Mouse (Mus musculus) ES-Bruce4 (cell line): ENCODE results near the gene Ankrd16. TPM values are rescaled to one million over a fixed set of nuclear protein-coding genes. Genes with fewer than 3 reads are reported as not detected.

ENCODE experiments used
- H3K27ac ChIP-seq: 2 replicates; pipeline ENCODE4 v1.5.1; 2012; ENCODE audit warnings: low read length, inconsistent platforms; ENCODE audit not compliant: insufficient read depth
- H3K27me3 ChIP-seq: 2 replicates; pipeline ENCODE4 v1.6.1; 2012; ENCODE audit warnings: mild to moderate bottlenecking, low read length, inconsistent platforms; ENCODE audit not compliant: control insufficient read depth, poor library complexity, insufficient read depth, severe bottlenecking
- H3K36me3 ChIP-seq: 2 replicates; pipeline ENCODE4 v1.6.1; 2012; ENCODE audit warnings: inconsistent platforms, mild to moderate bottlenecking, low read length, moderate library complexity; ENCODE audit not compliant: control insufficient read depth, poor library complexity, insufficient read depth, severe bottlenecking
- H3K4me1 ChIP-seq: one replicate; pipeline ENCODE4 v1.8.1; 2011; ENCODE audit warnings: low read length; ENCODE audit not compliant: control insufficient read depth, insufficient read depth
- H3K4me3 ChIP-seq: 2 replicates; pipeline ENCODE4 v1.5.1; 2011; ENCODE audit warnings: low read depth, mild to moderate bottlenecking, low read length
- H3K9ac ChIP-seq: 2 replicates; pipeline ENCODE4 v1.6.1; 2012; ENCODE audit warnings: low read depth, mild to moderate bottlenecking, inconsistent platforms; ENCODE audit not compliant: poor library complexity, severe bottlenecking
- H3K9me3 ChIP-seq: replicated peaks from 2 replicates; pipeline ENCODE4 v1.6.1; 2012; ENCODE audit warnings: mild to moderate bottlenecking, low read length, inconsistent platforms; ENCODE audit not compliant: control insufficient read depth, poor library complexity, insufficient read depth, severe bottlenecking
- CTCF ChIP-seq: IDR thresholded peaks from one replicate; pipeline ENCODE4 v1.8.1; 2011; ENCODE audit warnings: low read depth, low read length
- EP300 ChIP-seq: IDR thresholded peaks from 2 replicates; pipeline ENCODE4 v1.6.1; 2011; ENCODE audit warnings: low read depth, low read length; ENCODE audit not compliant: insufficient read depth
- POLR2A ChIP-seq: IDR thresholded peaks from one replicate; pipeline ENCODE4 v1.8.1; 2011; ENCODE audit warnings: low read length; ENCODE audit not compliant: insufficient read depth
- polyA plus RNA-seq: library from polyadenylated mRNA; stranded (reverse); fragments of >200 nt; gene quantifications from 2 replicates; pipeline ENCODE4 v1.2.4, GENCODE M21; 2011; ENCODE audit warnings: low read depth; ENCODE audit not compliant: missing spikeins, insufficient read depth, insufficient read length

Gene Ankrd16
- 24.6 and 26.1 TPM in 2 replicates for polyA plus RNA-seq

GRCm38 (mm10) chr2:11777091-11778068 is at the start of gene Ankrd16, which contains the start of gene Fbh1:
Gene Ankrd16, plus strand, starts transcription at chr2:11777876.
Gene Fbh1, minus strand, starts transcription at chr2:11777582.
- Histone ChIP-seq H3K9ac (peak within 1 kb of the TSS; percentile 76), H3K9me3 (no peaks in the 10 kb centered on the region), H3K4me3 (peak within 1 kb of the TSS; percentile 84), H3K4me1 (no peaks in the 10 kb centered on the region), H3K36me3 (no peaks in the 10 kb centered on the region; the same call in none of the 2 replicates), H3K27me3 (no peaks in the 10 kb centered on the region), H3K27ac (no peak within 1 kb of the TSS; the same call in 1 of the 2 replicates)
- TF ChIP-seq EP300 (no peak), CTCF (no peak), POLR2A (no peak)

- H3K27ac ChIP-seq: no peak overlapping the region
- TF ChIP-seq POLR2A (no peak), EP300 (no peak), CTCF (no peak)
- H3K27me3 ChIP-seq: no peaks in the 10 kb centered on the region
- H3K4me1 ChIP-seq: no peaks in the 10 kb centered on the region
- no peaks in the 10 kb centered on the region for H3K9me3 ChIP-seq
- H3K4me3 ChIP-seq: no peak overlapping the region
- no peaks in the 10 kb centered on the region for H3K36me3 ChIP-seq
- H3K9ac ChIP-seq: no peak overlapping the region
Measured at GRCm38 (mm10) chr2:11729091-11729490, 48.6 kb upstream of the Ankrd16 start.

GRCm38 (mm10) chr2:11732978-11733377 is 44.7 kb upstream of the Ankrd16 start:
- Histone ChIP-seq H3K27me3 (no peaks in the 10 kb centered on the region), H3K4me3 (no peak overlapping the region), H3K9me3 (no peaks in the 10 kb centered on the region), H3K9ac (no peak overlapping the region), H3K27ac (no peak overlapping the region), H3K36me3 (no peaks in the 10 kb centered on the region), H3K4me1 (no peaks in the 10 kb centered on the region)
- TF ChIP-seq POLR2A: no peak
- TF ChIP-seq CTCF: no peak
- TF ChIP-seq EP300: no peak

GRCm38 (mm10) chr2:11735853-11736252 is 41.8 kb upstream of the Ankrd16 start:
- Histone ChIP-seq H3K9ac (no peak overlapping the region), H3K9me3 (no peaks in the 10 kb centered on the region), H3K4me1 (no peaks in the 10 kb centered on the region), H3K36me3 (no peaks in the 10 kb centered on the region), H3K4me3 (no peak overlapping the region), H3K27ac (no peak overlapping the region), H3K27me3 (no peaks in the 10 kb centered on the region)
- no peak for TF ChIP-seq EP300
- TF ChIP-seq POLR2A: no peak
- no peak for TF ChIP-seq CTCF

- H3K27ac ChIP-seq: no peak overlapping the region
- TF ChIP-seq EP300 (no peak), CTCF (no peak), POLR2A (no peak)
Measured at GRCm38 (mm10) chr2:11738794-11739193, 38.9 kb upstream of the Ankrd16 start.

GRCm38 (mm10) chr2:11739516-11740051 is 38.1 kb upstream of the Ankrd16 start:
- Histone ChIP-seq H3K4me3 (no peak overlapping the region), H3K27ac (no peak overlapping the region), H3K9me3 (no peaks in the 10 kb centered on the region), H3K36me3 (peaks cover 11% of the 10 kb centered on the region), H3K27me3 (no peaks in the 10 kb centered on the region), H3K9ac (no peak overlapping the region), H3K4me1 (no peaks in the 10 kb centered on the region)
- TF ChIP-seq POLR2A (no peak), EP300 (no peak), CTCF (no peak)

More at GRCm38 (mm10) chr2:11738794-11739193, 38.9 kb upstream of the Ankrd16 start:
- Histone ChIP-seq H3K4me3 (no peak overlapping the region), H3K4me1 (no peaks in the 10 kb centered on the region), H3K27me3 (no peaks in the 10 kb centered on the region), H3K9me3 (no peaks in the 10 kb centered on the region), H3K36me3 (peaks cover 9% of the 10 kb centered on the region), H3K9ac (no peak overlapping the region)
